Mouse (Mus musculus): ENCODE measurements around the gene Atpaf2. TPM values are rescaled to one million over a fixed set of nuclear protein-coding genes. Genes with fewer than 3 reads are reported as not detected.
A peak's percentile ranks its signal among the peaks of the same experiment; 100 is the strongest.

The Atpaf2 gene
- polyA plus RNA-seq, 1 experiment from 2014 or later, result 48.3 TPM

DNA sequence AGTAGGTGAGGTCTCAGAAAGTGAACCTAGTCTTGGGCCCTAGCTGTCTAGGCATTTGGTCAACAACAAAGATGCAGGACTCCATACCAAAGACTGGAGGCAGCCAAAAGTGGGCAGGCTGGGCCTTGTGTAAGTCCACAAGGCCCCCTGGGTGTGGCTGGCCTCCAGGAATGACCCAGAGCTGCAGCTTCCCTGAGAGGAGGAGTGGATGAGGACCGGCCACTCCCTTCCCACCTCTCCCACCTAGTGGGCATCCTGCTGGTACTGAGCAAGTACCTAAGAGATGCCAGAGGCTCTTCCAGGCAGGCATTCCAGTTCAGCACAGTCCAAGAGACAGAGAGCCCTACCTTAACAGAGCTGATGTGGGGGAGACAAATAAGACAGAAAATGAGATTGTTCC is 58.3 kb downstream of the Atpaf2 start:
- no peak overlapping the region for H3K4me3 ChIP-seq (replicated peaks)
- no peak for ATAC-seq (ENCODE audit: insufficient read depth, low FRiP score, low read depth)
- 63% methylated on average over 1 of the region's 1 CpGs for WGBS
- no peaks in the 10 kb centered on the region for H3K36me3 ChIP-seq
- H3K4me1 ChIP-seq, result no peaks in the 10 kb centered on the region; the same call in 1 of the 2 replicates
- no peak overlapping the region for H3K4me2 ChIP-seq
- no peak overlapping the region for H3K27ac ChIP-seq
- no peak overlapping the region for H3K9ac ChIP-seq
- no peaks in the 10 kb centered on the region for H3K9me3 ChIP-seq
- no peaks in the 10 kb centered on the region for H3K27me3 ChIP-seq (replicated peaks)

GRCm38 (mm10) chr11:60359138-60359537 is 59.1 kb downstream of the Atpaf2 start:
- Histone ChIP-seq H3K9me3 (no peaks in the 10 kb centered on the region), H3K36me3 (no peaks in the 10 kb centered on the region), H3K9ac (no peak overlapping the region), H3K27me3 (replicated peaks) (no peaks in the 10 kb centered on the region), H3K27ac (no peak overlapping the region), H3K4me2 (no peak overlapping the region), H3K4me3 (replicated peaks) (no peak overlapping the region), H3K4me1 (no peaks in the 10 kb centered on the region; the same call in 1 of the 2 replicates)
- WGBS, result 62% methylated on average over 5 of the region's 5 CpGs
- ATAC-seq (ENCODE audit: insufficient read depth, low FRiP score, low read depth), result no peak

DNA sequence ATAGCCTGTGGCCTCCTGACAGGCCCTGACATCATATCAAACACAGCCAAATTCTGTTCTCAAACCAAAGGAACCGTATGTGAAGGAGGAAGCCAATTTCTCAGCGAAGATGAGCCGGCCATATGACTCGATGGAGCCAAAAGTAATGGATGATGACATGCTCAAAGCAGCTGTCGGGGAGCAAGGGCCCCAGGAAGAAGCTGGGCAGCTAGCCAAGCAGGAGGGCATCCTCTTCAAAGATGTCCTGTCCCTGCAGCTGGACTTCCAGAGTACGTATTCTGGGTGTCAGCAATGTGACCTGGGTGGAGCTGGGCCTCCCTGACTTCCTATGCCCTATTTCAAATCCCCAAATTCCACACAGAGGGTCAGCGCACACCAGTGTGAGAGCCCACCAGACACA is 59.7 kb downstream of the Atpaf2 start:
- Histone ChIP-seq H3K4me1 (peaks cover 3% of the 10 kb centered on the region; the same call in 1 of the 2 replicates), H3K9ac (no peak overlapping the region), H3K4me3 (replicated peaks) (no peak overlapping the region), H3K4me2 (no peak overlapping the region), H3K9me3 (no peaks in the 10 kb centered on the region), H3K27me3 (replicated peaks) (no peaks in the 10 kb centered on the region), H3K27ac (no peak overlapping the region), H3K36me3 (no peaks in the 10 kb centered on the region)
- WGBS, result 64% methylated on average over 7 of the region's 7 CpGs
- no peak for ATAC-seq (ENCODE audit: insufficient read depth, low FRiP score, low read depth)

GRCm38 (mm10) chr11:60357116-60357515 is 61.1 kb downstream of the Atpaf2 start:
- H3K27ac ChIP-seq, result no peak overlapping the region
- H3K4me3 ChIP-seq (replicated peaks), result no peak overlapping the region
- H3K4me2 ChIP-seq, result no peak overlapping the region
- no peaks in the 10 kb centered on the region for H3K9me3 ChIP-seq
- peaks cover 6% of the 10 kb centered on the region; the same call in 1 of the 2 replicates for H3K4me1 ChIP-seq
- no peaks in the 10 kb centered on the region for H3K27me3 ChIP-seq (replicated peaks)
- H3K9ac ChIP-seq, result no peak overlapping the region
- no peak for ATAC-seq (ENCODE audit: insufficient read depth, low FRiP score, low read depth)
- H3K36me3 ChIP-seq, result no peaks in the 10 kb centered on the region
- 26% methylated on average over 1 of the region's 1 CpGs for WGBS

DNA sequence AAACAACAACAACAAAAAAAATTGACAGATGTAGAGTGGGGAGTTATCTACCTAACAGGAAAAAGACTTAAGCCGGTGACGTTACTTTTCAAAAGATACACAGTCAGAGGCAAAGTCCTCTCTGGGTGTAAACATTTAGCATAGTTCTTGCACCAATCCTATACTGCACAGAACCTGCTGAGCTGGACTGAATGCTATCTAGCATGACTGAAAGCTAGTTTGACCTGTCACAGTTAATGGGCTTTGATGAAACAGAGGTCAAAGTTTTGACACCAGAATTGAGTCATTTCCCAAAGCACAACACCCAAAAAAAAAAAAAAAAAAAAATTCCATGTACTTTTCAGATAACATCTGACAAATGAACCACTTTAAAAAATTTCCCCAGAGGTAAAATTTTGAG is 62.3 kb downstream of the Atpaf2 start:
- Histone ChIP-seq H3K27ac (no peak overlapping the region), H3K9ac (no peak overlapping the region), H3K27me3 (replicated peaks) (no peaks in the 10 kb centered on the region), H3K4me1 (peaks cover 6% of the 10 kb centered on the region; the same call in 1 of the 2 replicates), H3K4me3 (replicated peaks) (no peak overlapping the region), H3K9me3 (no peaks in the 10 kb centered on the region), H3K36me3 (no peaks in the 10 kb centered on the region), H3K4me2 (no peak overlapping the region)
- WGBS, result 61% methylated on average over 2 of the region's 2 CpGs
- no peak for ATAC-seq (ENCODE audit: insufficient read depth, low FRiP score, low read depth)

- H3K4me2 ChIP-seq, result peak within 1 kb of the TSS; percentile 82
- H3K9ac ChIP-seq, result peak within 1 kb of the TSS; percentile 59
- H3K27ac ChIP-seq, result peak within 1 kb of the TSS; percentile 55
- no peaks in the 10 kb centered on the region for H3K27me3 ChIP-seq (replicated peaks)
- WGBS, result under 1% methylated on average over 57 of the region's 57 CpGs
- ATAC-seq (ENCODE audit: insufficient read depth, low FRiP score, low read depth), result peak; percentile 100
- H3K36me3 ChIP-seq, result no peaks in the 10 kb centered on the region
- no peaks in the 10 kb centered on the region for H3K9me3 ChIP-seq
- H3K4me1 ChIP-seq, result 0 out of 2 replicates have a peak, but pooled peaks cover 6% of the 10 kb centered on the region
- peak within 1 kb of the TSS; percentile 71 for H3K4me3 ChIP-seq (replicated peaks)
Measured at GRCm38 (mm10) chr11:60352559-60353411, 65.5 kb downstream of the Atpaf2 start, which contains the start of the genes Tom1l2 and Drc3. Gene Tom1l2, minus strand, starts transcription at chr11:60352905. Gene Drc3, plus strand, starts transcription at chr11:60353329.

DNA sequence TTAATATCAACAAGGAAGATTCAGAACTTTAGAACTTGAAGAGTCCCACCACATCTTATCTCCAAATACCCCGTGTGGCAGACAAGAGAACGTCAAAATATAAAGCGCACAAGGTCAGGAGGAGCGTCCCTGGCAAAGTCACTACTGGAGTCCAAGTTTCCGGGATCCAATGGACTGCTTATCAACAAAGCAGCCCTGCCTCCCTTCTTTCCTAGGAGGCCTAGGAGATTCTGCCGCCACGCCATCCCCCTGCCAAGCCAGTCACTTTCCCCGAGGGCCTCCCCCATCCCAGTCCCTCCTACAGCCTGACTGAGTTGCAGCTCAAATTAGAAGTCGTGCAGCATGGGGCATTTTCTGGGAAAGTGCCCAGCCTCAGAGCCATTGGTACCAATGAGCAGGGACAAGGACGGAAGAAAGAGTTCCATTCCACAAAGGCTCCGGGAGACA is 66.3 kb downstream of the Atpaf2 start:
- H3K4me2 ChIP-seq, result peak overlapping the region; percentile 82
- WGBS, result 16% methylated on average over 11 of the region's 11 CpGs

GRCm38 (mm10) chr11:60351388-60351787 is 66.9 kb downstream of the Atpaf2 start:
- Histone ChIP-seq H3K9me3 (no peaks in the 10 kb centered on the region), H3K4me3 (replicated peaks) (peak overlapping the region; percentile 71; the same call in 1 of the 2 replicates), H3K9ac (no peak overlapping the region), H3K27ac (peak overlapping the region; percentile 55; the same call in 1 of the 2 replicates), H3K36me3 (no peaks in the 10 kb centered on the region), H3K27me3 (replicated peaks) (no peaks in the 10 kb centered on the region), H3K4me1 (0 out of 2 replicates have a peak, but pooled peaks cover 6% of the 10 kb centered on the region), H3K4me2 (peak overlapping the region; percentile 82)
- ATAC-seq (ENCODE audit: insufficient read depth, low FRiP score, low read depth), result no peak
- 51% methylated on average over 2 of the region's 2 CpGs for WGBS

More for the DNA sequence above, 66.3 kb downstream of the Atpaf2 start:
- no peaks in the 10 kb centered on the region for H3K36me3 ChIP-seq
- H3K4me1 ChIP-seq, result 0 out of 2 replicates have a peak, but pooled peaks cover 6% of the 10 kb centered on the region
- peak overlapping the region; percentile 55; the same call in 1 of the 2 replicates for H3K27ac ChIP-seq
- H3K4me3 ChIP-seq (replicated peaks), result peak overlapping the region; percentile 71
- H3K9me3 ChIP-seq, result no peaks in the 10 kb centered on the region
- H3K27me3 ChIP-seq (replicated peaks), result no peaks in the 10 kb centered on the region
- no peak for ATAC-seq (ENCODE audit: insufficient read depth, low FRiP score, low read depth)
- peak overlapping the region; percentile 59; the same call in 1 of the 2 replicates for H3K9ac ChIP-seq

Other genes starting within 250 kb of the Atpaf2 start
- 81.5 and 83.5 TPM in 2 replicates for gene Srebf1, start 195.9 kb downstream of the Atpaf2 start, polyA plus RNA-seq (2015; fragmentation: Nextera tagmentation; extraction: Ambion mirVana)
- 24.1 and 24.6 TPM in 2 replicates for gene Tom1l2, start 65.6 kb downstream of the Atpaf2 start, polyA plus RNA-seq (2015; fragmentation: Nextera tagmentation; extraction: Ambion mirVana)
- 1.2 and 1.6 TPM in 2 replicates for gene Drc3, start 65.1 kb downstream of the Atpaf2 start, polyA plus RNA-seq (2015; fragmentation: Nextera tagmentation; extraction: Ambion mirVana)
- gene Gid4, start 1.3 kb downstream of the Atpaf2 start, polyA plus RNA-seq (2015; fragmentation: Nextera tagmentation; extraction: Ambion mirVana), result 22.5 and 24.0 TPM in 2 replicates
- gene Drg2, start 36.1 kb upstream of the Atpaf2 start, polyA plus RNA-seq (2015; fragmentation: Nextera tagmentation; extraction: Ambion mirVana), result 93.5 and 95.1 TPM in 2 replicates
- gene Myo15, start 50.9 kb upstream of the Atpaf2 start, polyA plus RNA-seq (2015; fragmentation: Nextera tagmentation; extraction: Ambion mirVana), result 0.08 and 0.12 TPM in 2 replicates
- 40.9 and 41.2 TPM in 2 replicates for gene Alkbh5, start 117.9 kb upstream of the Atpaf2 start, polyA plus RNA-seq (2015; fragmentation: Nextera tagmentation; extraction: Ambion mirVana)

Data from stomach, embryonic 15.5 days (tissue).